Mouse (Mus musculus) kidney, postnatal 25 days (tissue): Measurements from ENCODE around the gene Glipr1.
"Not testable (repeated sequence)": the region's sequence is repeated elsewhere in the genome, so short reads cannot be mapped to it uniquely, and the experiment has no call there.

Experiments
- DNase-seq, 2 experiments: peaks; one replicate each; pipeline ENCODE4 v3.0.0; 2021; ENCODE audit warnings: mixed read lengths in 2 of 2

Gene Glipr1

GRCm38 (mm10) chr10:112002544-112003215 is at the start of gene Glipr1:
TSS of gene Glipr1 (minus strand) at chr10:112002631.
- peak; percentile 56 to 74 for DNase-seq

DNA sequence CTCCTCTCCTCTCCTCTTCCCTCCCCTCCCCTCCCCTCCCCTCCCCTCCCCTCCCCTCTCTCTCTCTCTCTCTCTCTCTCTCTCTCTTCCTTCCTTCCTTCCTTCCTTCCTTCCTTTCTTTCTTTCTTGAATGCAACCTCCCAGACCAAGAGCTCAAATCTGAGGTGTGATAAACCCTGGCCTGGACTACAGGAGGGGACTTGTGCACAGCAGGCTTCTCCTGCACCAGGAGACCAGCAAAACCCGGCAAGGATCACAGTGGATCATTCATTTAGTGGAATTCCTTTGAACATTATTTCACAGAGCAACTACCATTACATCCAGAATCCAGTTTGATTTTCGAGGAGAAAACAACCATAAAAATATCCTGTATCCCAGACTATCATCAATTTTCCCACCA is 49.5 kb upstream of the Glipr1 start:
- peak in 1 of 2 experiments; percentile 9 for DNase-seq

GRCm38 (mm10) chr10:112051220-112051619 is 48.8 kb upstream of the Glipr1 start:
- no peak for DNase-seq

GRCm38 (mm10) chr10:112044283-112044682 is 41.9 kb upstream of the Glipr1 start:
- not testable (repeated sequence) for DNase-seq

- DNase-seq = not testable (repeated sequence)
These were observed 41.1 kb upstream of the Glipr1 start for GRCm38 (mm10) chr10:112043523-112043922.

DNA sequence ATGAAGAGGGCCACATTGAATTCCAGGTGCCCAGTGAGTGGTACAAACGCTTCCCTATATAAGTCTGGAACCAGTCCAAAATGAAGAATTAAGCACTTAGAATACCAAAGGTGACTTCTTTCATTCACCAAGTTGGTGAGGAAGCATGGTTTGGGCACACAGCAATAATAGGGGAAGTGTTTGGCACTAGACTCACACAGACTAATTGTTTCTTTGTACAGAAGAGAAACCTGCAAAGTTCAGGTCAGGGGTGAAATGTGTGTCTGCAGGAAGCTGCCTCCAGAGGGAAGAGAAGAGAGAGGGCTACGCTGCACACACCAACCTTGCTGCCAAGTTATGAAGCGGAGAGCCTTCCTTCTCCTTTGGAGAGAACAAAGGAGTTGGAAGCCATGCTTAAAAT is 26.3 kb upstream of the Glipr1 start:
- not testable (repeated sequence) for DNase-seq

- DNase-seq = no peak
These were observed 21.2 kb upstream of the Glipr1 start for GRCm38 (mm10) chr10:112023585-112023984.

GRCm38 (mm10) chr10:112009511-112009910 is 7.1 kb upstream of the Glipr1 start:
- DNase-seq = not testable (repeated sequence)

GRCm38 (mm10) chr10:112001756-112002520 is 493 bp downstream of the Glipr1 start:
- no peak for DNase-seq

GRCm38 (mm10) chr10:112001350-112001749 is 1.1 kb downstream of the Glipr1 start:
- no peak for DNase-seq

DNA sequence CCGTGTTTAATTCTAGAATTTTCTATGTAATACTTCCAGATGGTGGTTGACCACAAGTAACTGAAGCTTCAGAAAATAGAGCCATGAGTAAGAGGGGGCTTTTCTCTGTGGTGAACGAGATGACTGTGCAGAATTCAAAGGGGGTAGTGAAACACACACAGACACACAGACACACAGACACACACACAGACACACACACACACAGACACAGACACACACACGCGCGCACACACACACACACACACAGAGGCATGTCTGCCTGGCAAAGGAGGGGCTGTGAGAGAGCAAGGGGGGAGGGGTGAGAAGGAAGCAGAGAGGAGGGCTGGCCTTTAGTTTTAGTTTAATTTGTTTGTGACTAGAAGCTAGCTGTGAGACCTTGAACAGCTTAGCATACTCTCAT is 1.9 kb downstream of the Glipr1 start:
- DNase-seq = no peak

- DNase-seq = no peak
These were observed 2.7 kb downstream of the Glipr1 start for GRCm38 (mm10) chr10:111999765-112000164.

- no peak for DNase-seq
These were observed 4.8 kb downstream of the Glipr1 start for GRCm38 (mm10) chr10:111997671-111998070.

DNA sequence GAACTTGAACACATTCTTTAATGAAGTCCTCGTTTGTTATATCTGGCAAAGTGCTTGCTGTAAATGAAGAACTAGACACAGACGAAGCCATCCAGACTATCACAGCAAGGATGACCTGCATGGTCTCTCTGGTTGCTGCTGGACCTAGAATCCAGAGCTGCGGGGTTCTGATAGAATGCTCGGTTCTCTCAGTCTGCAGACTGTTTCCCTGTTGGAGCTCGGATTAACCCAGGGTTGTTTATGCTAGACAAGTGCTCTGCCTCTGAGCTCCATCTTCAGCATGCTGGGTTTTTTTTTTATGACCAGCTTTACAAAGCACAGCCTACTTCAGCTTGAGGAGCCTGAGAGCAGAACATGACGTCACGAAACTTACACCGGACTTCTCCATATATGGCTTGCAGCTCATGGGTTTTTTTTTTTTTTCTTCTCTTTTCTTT is 5.5 kb downstream of the Glipr1 start:
- DNase-seq = no peak

DNA sequence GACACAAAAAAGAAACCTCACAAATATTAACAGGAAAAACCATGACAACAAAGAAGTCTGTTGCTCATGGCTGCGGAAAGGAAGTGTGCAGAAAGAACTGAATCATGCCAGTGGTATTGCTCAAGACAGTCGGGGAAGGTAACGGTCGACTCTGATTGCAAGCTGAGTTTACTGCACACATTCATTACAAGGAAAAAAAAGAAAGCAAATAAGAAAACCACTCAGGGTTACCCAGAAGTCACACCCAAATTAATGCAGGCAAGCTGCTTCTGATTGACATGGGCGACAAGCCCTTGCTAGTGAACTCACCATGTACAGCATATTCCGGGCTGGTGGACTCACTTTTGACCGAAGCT is 5.9 kb downstream of the Glipr1 start:
- DNase-seq = no peak

DNA sequence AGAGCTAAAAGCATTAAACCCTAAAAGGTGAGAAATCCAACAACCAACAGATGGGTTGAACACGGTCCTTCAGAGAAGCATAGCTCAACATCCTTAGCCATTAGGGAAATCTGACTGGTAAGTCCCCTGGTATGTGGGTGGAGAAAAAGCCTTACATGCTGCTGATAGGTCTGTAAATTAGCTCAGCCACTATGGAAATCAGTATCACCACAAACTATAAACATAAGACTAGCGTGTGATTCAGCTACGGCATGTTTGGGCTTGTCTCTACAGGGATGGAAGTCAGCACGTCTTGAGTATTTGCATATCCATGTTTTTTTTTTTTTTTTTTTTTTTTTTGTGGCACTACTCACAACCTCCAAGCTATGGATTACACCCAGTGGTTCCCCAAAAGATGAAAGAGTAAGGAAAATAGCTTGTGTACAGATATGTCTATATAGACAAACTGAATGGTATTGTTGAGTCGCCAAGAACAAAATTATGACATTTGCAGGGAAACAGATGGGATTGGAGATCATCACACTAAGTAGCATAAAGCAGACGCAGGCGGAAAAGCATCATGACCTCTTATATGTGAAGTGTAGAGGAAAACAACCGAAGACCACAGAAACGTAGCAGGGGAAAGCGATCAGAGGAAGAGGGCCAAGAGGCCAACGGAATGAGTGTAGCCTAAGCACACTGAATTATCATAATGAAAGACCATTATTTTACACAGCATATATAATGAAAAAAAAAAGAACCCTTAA is 6.5 kb downstream of the Glipr1 start:
- DNase-seq = no peak

GRCm38 (mm10) chr10:111986453-111986852 is 16.0 kb downstream of the Glipr1 start:
- no peak for DNase-seq

- DNase-seq = no peak
These were observed 19.4 kb downstream of the Glipr1 start for GRCm38 (mm10) chr10:111983070-111983469.

DNA sequence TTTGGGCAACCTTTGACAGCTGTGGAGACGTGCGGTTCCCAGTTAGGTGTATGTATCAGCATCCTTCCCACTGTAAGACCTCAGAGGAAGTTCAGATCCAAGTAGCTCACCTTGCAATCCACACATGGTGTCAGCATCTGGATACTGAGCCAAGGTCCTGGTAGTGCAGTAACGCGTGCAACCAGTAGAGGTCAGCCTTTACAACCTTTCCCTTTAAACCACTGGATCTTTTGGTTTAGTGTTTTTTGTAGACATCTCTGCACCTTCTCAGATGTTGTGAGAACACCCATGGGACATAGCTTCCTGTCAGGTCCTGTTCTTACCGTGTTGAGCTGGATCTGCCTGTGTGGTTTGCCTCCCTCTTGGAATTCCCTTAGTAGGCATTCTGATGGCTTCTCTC is 24.8 kb downstream of the Glipr1 start:
- DNase-seq = peak in 1 of 2 experiments; percentile 63

- DNase-seq = peak; percentile 90 to 93
These were observed 29.7 kb downstream of the Glipr1 start, which contains the start of gene Krr1 for GRCm38 (mm10) chr10:111972542-111973361. TSS of gene Krr1 (plus strand) at chr10:111972664.

GRCm38 (mm10) chr10:111971929-111972328 is 30.5 kb downstream of the Glipr1 start:
- DNase-seq = no peak

DNA sequence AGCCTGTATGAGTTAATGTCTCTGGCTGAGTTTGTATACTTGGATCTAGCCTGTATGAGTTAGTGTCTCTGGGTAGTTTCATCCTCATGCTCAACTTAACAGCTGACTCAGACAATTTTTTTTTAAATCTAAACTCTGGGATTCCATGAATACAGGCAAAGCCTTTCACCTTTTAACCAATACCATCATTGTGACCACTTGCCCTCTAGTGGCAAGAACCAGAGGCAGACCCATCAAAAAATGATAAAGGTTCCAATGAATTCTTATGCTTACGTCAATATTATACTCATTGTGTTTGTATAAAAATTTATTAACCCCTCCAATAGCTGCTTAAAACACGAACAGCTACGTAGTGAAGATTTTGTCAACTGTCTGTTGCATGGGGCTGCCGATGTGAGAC is 36.0 kb downstream of the Glipr1 start:
- DNase-seq = no peak

GRCm38 (mm10) chr10:111960459-111960858 is 42.0 kb downstream of the Glipr1 start:
- no peak for DNase-seq
